ENCODE assay signal across 8 mouse cellular contexts in the genomic region with DNA sequence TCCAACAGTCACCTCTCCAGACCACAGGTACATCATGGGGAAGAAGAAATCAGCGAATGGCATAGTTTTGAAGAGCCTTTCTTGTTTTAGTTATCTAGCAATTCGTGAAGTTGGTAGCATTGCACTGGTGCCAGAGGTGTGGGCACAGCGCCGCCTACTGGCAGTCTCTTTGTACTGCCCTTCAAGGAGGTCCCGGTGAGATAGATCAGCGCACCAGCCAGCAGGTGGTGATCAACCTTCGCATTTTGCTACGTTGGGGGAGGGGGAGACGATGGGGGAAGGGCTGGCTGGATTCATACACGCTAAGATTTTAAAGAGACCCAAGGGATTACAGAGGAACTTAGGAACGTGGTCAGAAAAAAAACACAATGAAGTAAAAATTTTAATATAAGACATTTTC.
A peak's percentile ranks its signal among the peaks of the same experiment; 100 is the strongest.
DNase-seq lines count a peak whose midpoint lies in the region; ATAC-seq and TF ChIP-seq lines count a peak whose summit lies in the region.

No protein-coding gene starts in this region.

- intact Hi-C loops in heart, postnatal 36 days (cut with DNase I) = loop anchor here (2.0 to 10.0 kb wide), 2 partner anchors 251 to 397 kb away; no protein-coding TSS in a partner anchor

- ATAC-seq in cerebellum, adult (ENCODE audit: insufficient number of reproducible peaks, low FRiP score, low TSS enrichment) = peak; percentile 76
- peak; percentile 79 for ATAC-seq in forebrain, embryonic 15.5 days (replicated peaks)
- ATAC-seq in lung, embryonic 14.5 days (ENCODE audit: insufficient read depth) = peak; percentile 82; the same call in 1 of the 2 replicates

- H3K27me3 ChIP-seq in forebrain, embryonic 15.5 days = no peaks in the 10 kb centered on the region
- H3K27me3 ChIP-seq in lung, embryonic 14.5 days (ENCODE audit: insufficient read depth, low read length) = no peaks in the 10 kb centered on the region

- peak; percentile 90 for DNase-seq in ES-CJ7 (ENCODE audit: low read depth, low spot score)
- peak; percentile 68 to 78 for DNase-seq in heart, postnatal 36 days
- DNase-seq in layer of hippocampus, adult 11-12 months (ENCODE audit: low spot score) = peak; percentile 84
- DNase-seq in lung, embryonic 14.5 days = peak; percentile 91
- DNase-seq in ovary, adult 18-20 months (ENCODE audit: low spot score) = peak; percentile 20
- peak; percentile 84 for DNase-seq in thymus, postnatal 0 days (ENCODE audit: low spot score)

- H3K4me3 ChIP-seq in forebrain, embryonic 15.5 days = no peak overlapping the region
- H3K4me3 ChIP-seq in lung, embryonic 14.5 days (ENCODE audit: low read depth, low read length) = no peak overlapping the region

- H3K9ac ChIP-seq in forebrain, embryonic 15.5 days (replicated peaks) = no peak overlapping the region
- no peak overlapping the region for H3K9ac ChIP-seq in lung, embryonic 14.5 days

- no peaks in the 10 kb centered on the region for H3K9me3 ChIP-seq in forebrain, embryonic 15.5 days
- no peaks in the 10 kb centered on the region for H3K9me3 ChIP-seq in lung, embryonic 14.5 days (ENCODE audit: low read depth, low read length)

- 2% methylated on average over 11 of the region's 11 CpGs for WGBS in forebrain, embryonic 15.5 days
- WGBS in lung, embryonic 14.5 days = 2% methylated on average over 11 of the region's 11 CpGs

- TF ChIP-seq CTCF in lung, embryonic 14.5 days (IDR thresholded peaks at IDR 0.05; ENCODE audit: low read depth) = peak; percentile 99

- no peak overlapping the region for H3K4me2 ChIP-seq in forebrain, embryonic 15.5 days (replicated peaks)
- H3K4me2 ChIP-seq in lung, embryonic 14.5 days = no peak overlapping the region

- 0 out of 2 replicates have a peak, but pooled peaks cover 10% of the 10 kb centered on the region for H3K4me1 ChIP-seq in forebrain, embryonic 15.5 days
- H3K4me1 ChIP-seq in lung, embryonic 14.5 days (ENCODE audit: insufficient read depth) = no peaks in the 10 kb centered on the region; the same call in 1 of the 2 replicates

- no peaks in the 10 kb centered on the region for H3K36me3 ChIP-seq in forebrain, embryonic 15.5 days
- H3K36me3 ChIP-seq in lung, embryonic 14.5 days (ENCODE audit: insufficient read depth) = no peaks in the 10 kb centered on the region

- H3K27ac ChIP-seq in forebrain, embryonic 15.5 days (replicated peaks) = no peak overlapping the region
- H3K27ac ChIP-seq in lung, embryonic 14.5 days (ENCODE audit: low read depth) = no peak overlapping the region

Comparison
In these comparisons a context has a peak if more than half of its experiments do, and no peak if none do; other contexts are left out.
1. DNase-seq: peak in every context shown above with its lines; median percentile 91 in lung, embryonic 14.5 days; 90 in ES-CJ7; 84 in layer of hippocampus, adult 11-12 months; 84 in thymus, postnatal 0 days; 73 in heart, postnatal 36 days; 20 in ovary, adult 18-20 months.